Mouse (Mus musculus): ENCODE data around the gene Krt76.

DNA sequence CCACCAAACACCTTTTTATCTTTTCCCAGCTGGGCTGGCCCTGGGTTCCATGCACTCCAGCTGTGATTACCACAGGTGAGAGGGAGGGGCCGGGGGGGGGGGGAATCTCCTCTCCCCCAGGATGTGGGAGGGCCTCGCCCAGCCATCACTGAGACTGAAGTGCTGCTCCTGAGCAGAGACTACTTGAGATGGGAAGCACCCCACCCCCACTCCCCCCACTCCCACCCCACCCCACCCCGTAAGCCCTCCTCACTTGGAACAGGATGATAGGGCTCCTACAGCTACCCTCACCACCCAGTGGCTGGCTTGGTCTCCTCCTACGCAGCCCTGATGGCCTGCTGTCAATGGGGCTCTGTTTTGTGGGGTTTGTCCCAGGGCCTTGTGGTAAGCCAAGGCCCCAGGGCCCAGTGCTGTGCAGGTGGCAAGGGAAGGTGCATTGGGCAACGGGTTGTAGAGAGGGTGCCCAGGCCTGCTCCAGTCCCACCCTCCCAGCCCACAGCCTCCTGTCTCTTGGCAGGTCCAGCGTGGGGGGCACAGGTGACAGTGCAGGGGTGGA lies 47.6 kb upstream of the Krt76 start, which contains the start of gene Krt79:
- no peak for TF ChIP-seq GABPA (IDR thresholded peaks at IDR 0.05; ENCODE audit: insufficient replicate concordance, low read depth, low read length)
- TF ChIP-seq CTCF (conservative IDR thresholded peaks at IDR 0.05 in 1 of 2, IDR thresholded peaks at IDR 0.05 in 1 of 2; ENCODE audit: low read depth in 2 of 2, low read length in 2 of 2): no peak
- no peak for TF ChIP-seq TBP (conservative IDR thresholded peaks at IDR 0.05; ENCODE audit: low read depth, low read length)
- TF ChIP-seq NELFE (IDR thresholded peaks at IDR 0.05; ENCODE audit: low read depth, low read length): no peak
- no peak for TF ChIP-seq JUND (conservative IDR thresholded peaks at IDR 0.05; ENCODE audit: low read depth, low read length)
- TF ChIP-seq RAD21 (IDR thresholded peaks at IDR 0.05; ENCODE audit: low read depth, low read length): no peak
- no peak for TF ChIP-seq ZKSCAN1 (IDR thresholded peaks at IDR 0.05; ENCODE audit: borderline replicate concordance, low read depth, low read length)
- no peak for TF ChIP-seq EP300 (IDR thresholded peaks at IDR 0.05; ENCODE audit: low read length)
- no peak for TF ChIP-seq MYC (IDR thresholded peaks at IDR 0.05; ENCODE audit: low read depth, low read length)
- no peak for TF ChIP-seq POLR2A (IDR thresholded peaks at IDR 0.05; ENCODE audit: low read depth, low read length)
- no peak for TF ChIP-seq ELF1 (IDR thresholded peaks at IDR 0.05; ENCODE audit: low read depth, low read length)
- TF ChIP-seq MAFK (IDR thresholded peaks at IDR 0.05; ENCODE audit: insufficient replicate concordance, low read length): no peak
- no peak for TF ChIP-seq ZC3H11A (IDR thresholded peaks at IDR 0.05; ENCODE audit: low read depth, low read length)
- no peak for TF ChIP-seq ZMIZ1 (IDR thresholded peaks at IDR 0.05; ENCODE audit: low read depth, low read length)
